Mouse (Mus musculus) midbrain, postnatal 0 days (tissue): ENCODE results near the gene Daam1. TPM values are rescaled to one million over a fixed set of nuclear protein-coding genes. Genes with fewer than 3 reads are reported as not detected.

Experiments
- ATAC-seq: fragments of 200-750 bp; cut with Nextera tagmentation; 2 replicates; pipeline ENCODE4 v1.8.0; 2017; ENCODE audit warnings: moderate number of reproducible peaks, mild to moderate bottlenecking, moderate TSS enrichment, moderate library complexity; ENCODE audit not compliant: low FRiP score
- DNase-seq: peaks from one replicate; pipeline ENCODE4 v3.0.0-alpha.2; 2015; ENCODE audit warnings: low spot score
- H3K27ac ChIP-seq: fragments of 300-500 bp; sonication (generic); 2 replicates; pipeline ENCODE4 v1.5.1; 2014; ENCODE audit warnings: low read depth, mild to moderate bottlenecking, low read length, mixed read lengths
- H3K27me3 ChIP-seq: fragments of 300-500 bp; sonication (generic); 2 replicates; pipeline ENCODE4 v1.6.1; 2014; ENCODE audit warnings: low read length, control low read depth, mixed read lengths; ENCODE audit not compliant: insufficient read depth
- H3K36me3 ChIP-seq: fragments of 300-500 bp; sonication (generic); 2 replicates; pipeline ENCODE4 v1.6.1; 2014; ENCODE audit warnings: low read length, control low read depth, mixed read lengths; ENCODE audit not compliant: insufficient read depth
- H3K4me1 ChIP-seq: fragments of 300-500 bp; sonication (generic); 2 replicates; pipeline ENCODE4 v1.6.1; 2014; ENCODE audit warnings: mild to moderate bottlenecking, control low read depth, antibody characterized with exemption, low read length, mixed read lengths; ENCODE audit not compliant: insufficient read depth
- H3K4me2 ChIP-seq: fragments of 300-500 bp; sonication (generic); 2 replicates; pipeline ENCODE4 v1.6.1; 2014; ENCODE audit warnings: low read depth, mild to moderate bottlenecking, low read length, mixed read lengths; ENCODE audit not compliant: poor library complexity, severe bottlenecking
- H3K4me3 ChIP-seq: fragments of 300-500 bp; sonication (generic); 2 replicates; pipeline ENCODE4 v1.5.1; 2014; ENCODE audit warnings: low read depth, mild to moderate bottlenecking, low read length, moderate library complexity
- H3K9ac ChIP-seq: fragments of 300-500 bp; sonication (generic); replicated peaks from 2 replicates; pipeline ENCODE4 v1.6.1; 2014; ENCODE audit warnings: mild to moderate bottlenecking, low read length, moderate library complexity, mixed read lengths; ENCODE audit not compliant: poor library complexity, severe bottlenecking
- H3K9me3 ChIP-seq: fragments of 300-500 bp; sonication (generic); 2 replicates; pipeline ENCODE4 v1.6.1; 2016; ENCODE audit warnings: low read length, control low read depth
- CTCF ChIP-seq: IDR thresholded peaks from 2 replicates; pipeline ENCODE4 v1.5.1; 2016; ENCODE audit warnings: antibody characterized with exemption, mild to moderate bottlenecking
- WGBS: fragments of 180-500 bp; shearing (Covaris S2); extraction: QIAGEN DNeasy Blood & Tissue Kit; methylation state at CpG from one replicate; pipeline ENCODE4 v1.1.7; 2014; 5-methylcytosine and 5-hydroxymethylcytosine counted together
- polyA plus RNA-seq: library from polyadenylated mRNA; unstranded; fragments of >200 nt; fragmentation: Nextera tagmentation; extraction: Ambion mirVana; gene quantifications from 2 replicates; pipeline ENCODE4 v1.2.1, GENCODE M21; 2015
- total RNA-seq: library from RNA; depleted of rRNA; stranded (reverse); fragments of >200 nt; gene quantifications from 2 replicates; pipeline ENCODE4 v1.2.3, GENCODE M21; 2014

Gene Daam1
- total and polyA plus RNA-seq, 2 experiments from 2014 or later, result 27.3 to 86.0 TPM

GRCm38 (mm10) chr12:71790581-71790980 lies 40.3 kb upstream of the Daam1 start:
- Histone ChIP-seq H3K27me3 (no peaks in the 10 kb centered on the region), H3K9me3 (no peaks in the 10 kb centered on the region), H3K4me2 (no peak overlapping the region), H3K9ac (no peak overlapping the region), H3K4me1 (no peaks in the 10 kb centered on the region), H3K4me3 (no peak overlapping the region), H3K27ac (no peak overlapping the region), H3K36me3 (no peaks in the 10 kb centered on the region)
- no peak for TF ChIP-seq CTCF
- no peak for DNase-seq
- ATAC-seq, result no peak
- 91% methylated on average over 1 of the region's 1 CpGs for WGBS

- TF ChIP-seq CTCF, result no peak
- no peaks in the 10 kb centered on the region for H3K9me3 ChIP-seq
- no peak overlapping the region for H3K4me2 ChIP-seq
- WGBS, result 72% methylated on average over 2 of the region's 2 CpGs
- DNase-seq (no peak), ATAC-seq (no peak)
- H3K27ac ChIP-seq, result no peak overlapping the region
- H3K4me1 ChIP-seq, result no peaks in the 10 kb centered on the region
- no peak overlapping the region for H3K9ac ChIP-seq
- H3K4me3 ChIP-seq, result no peak overlapping the region
- no peaks in the 10 kb centered on the region for H3K36me3 ChIP-seq
- no peaks in the 10 kb centered on the region for H3K27me3 ChIP-seq
Measured at GRCm38 (mm10) chr12:71793114-71793513, 37.8 kb upstream of the Daam1 start.

- Histone ChIP-seq H3K4me2 (no peak overlapping the region), H3K27me3 (no peaks in the 10 kb centered on the region), H3K9ac (no peak overlapping the region), H3K27ac (no peak overlapping the region), H3K4me1 (no peaks in the 10 kb centered on the region), H3K9me3 (no peaks in the 10 kb centered on the region), H3K4me3 (no peak overlapping the region), H3K36me3 (no peaks in the 10 kb centered on the region)
- DNase-seq (no peak), ATAC-seq (no peak)
- WGBS, result 74% methylated on average over 4 of the region's 4 CpGs
- TF ChIP-seq CTCF, result no peak
Measured at GRCm38 (mm10) chr12:71795626-71796025, 35.3 kb upstream of the Daam1 start.

GRCm38 (mm10) chr12:71796517-71796916 lies 34.4 kb upstream of the Daam1 start:
- Histone ChIP-seq H3K36me3 (no peaks in the 10 kb centered on the region), H3K4me1 (no peaks in the 10 kb centered on the region), H3K9me3 (no peaks in the 10 kb centered on the region), H3K4me2 (no peak overlapping the region), H3K27me3 (no peaks in the 10 kb centered on the region), H3K4me3 (no peak overlapping the region), H3K27ac (no peak overlapping the region), H3K9ac (no peak overlapping the region)
- DNase-seq, result no peak
- no peak for ATAC-seq
- TF ChIP-seq CTCF, result no peak
- WGBS, result 11% methylated on average over 7 of the region's 7 CpGs

- WGBS, result 82% methylated on average over 9 of the region's 9 CpGs
- no peak overlapping the region for H3K27ac ChIP-seq
- DNase-seq, result no peak
- no peaks in the 10 kb centered on the region for H3K9me3 ChIP-seq
- no peak overlapping the region for H3K4me3 ChIP-seq
- H3K36me3 ChIP-seq, result no peaks in the 10 kb centered on the region
- H3K4me2 ChIP-seq, result no peak overlapping the region
- no peak for ATAC-seq
- H3K4me1 ChIP-seq, result no peaks in the 10 kb centered on the region
- H3K9ac ChIP-seq, result no peak overlapping the region
- no peak for TF ChIP-seq CTCF
- H3K27me3 ChIP-seq, result no peaks in the 10 kb centered on the region
Measured at GRCm38 (mm10) chr12:71807306-71807705, 23.6 kb upstream of the Daam1 start.

- no peaks in the 10 kb centered on the region for H3K36me3 ChIP-seq
- no peak overlapping the region for H3K4me3 ChIP-seq
- H3K9ac ChIP-seq, result no peak overlapping the region
- H3K4me1 ChIP-seq, result no peaks in the 10 kb centered on the region
- DNase-seq (no peak), ATAC-seq (no peak)
- H3K4me2 ChIP-seq, result no peak overlapping the region
- TF ChIP-seq CTCF, result no peak
- no peaks in the 10 kb centered on the region for H3K27me3 ChIP-seq
- H3K27ac ChIP-seq, result no peak overlapping the region
- no peaks in the 10 kb centered on the region for H3K9me3 ChIP-seq
- 94% methylated on average over 9 of the region's 9 CpGs for WGBS
Measured at GRCm38 (mm10) chr12:71808631-71809030, 22.2 kb upstream of the Daam1 start.
